Mouse (Mus musculus): ENCODE data around the gene Dhrs13. TPM values are rescaled to one million over a fixed set of nuclear protein-coding genes. Genes with fewer than 3 reads are reported as not detected.

Gene Dhrs13
- polyA plus RNA-seq, 1 experiment: 7.1 TPM

DNA sequence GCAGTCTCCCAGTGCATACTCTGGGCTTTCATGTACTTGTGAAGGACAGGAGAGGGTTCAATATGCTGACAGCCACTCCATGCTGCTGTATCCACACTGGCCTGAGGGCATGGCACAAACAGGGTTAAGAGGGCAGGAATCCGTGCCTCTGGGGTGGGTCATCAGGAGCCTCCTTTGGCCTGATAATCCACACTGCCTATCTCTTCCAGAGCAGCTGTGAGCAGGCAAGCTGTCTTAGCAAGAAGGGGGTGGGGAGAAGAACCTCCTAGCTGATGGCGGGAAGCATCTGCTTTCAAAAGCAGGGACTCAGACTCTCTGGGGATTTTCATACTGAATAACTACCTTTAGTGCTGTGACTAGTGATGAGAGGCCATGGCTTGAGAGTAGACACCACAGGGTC is 33.8 kb downstream of the Dhrs13 start:
- H3K27ac ChIP-seq (ENCODE audit: insufficient read depth, low read length): no peak overlapping the region
- TF ChIP-seq POLR2A (IDR thresholded peaks at IDR 0.05; ENCODE audit: extremely low read depth, insufficient read depth, low read length) (no peak), CTCF (IDR thresholded peaks at IDR 0.05; ENCODE audit: extremely low read depth, insufficient read depth, low read length) (no peak)
- no peaks in the 10 kb centered on the region for H3K4me1 ChIP-seq (ENCODE audit: control insufficient read depth, insufficient read depth, low read length)
- H3K4me3 ChIP-seq (ENCODE audit: insufficient read depth, low read length): no peak overlapping the region

- TF ChIP-seq POLR2A (IDR thresholded peaks at IDR 0.05; ENCODE audit: extremely low read depth, insufficient read depth, low read length) (no peak), CTCF (IDR thresholded peaks at IDR 0.05; ENCODE audit: extremely low read depth, insufficient read depth, low read length) (no peak)
- no peaks in the 10 kb centered on the region for H3K4me1 ChIP-seq (ENCODE audit: control insufficient read depth, insufficient read depth, low read length)
- no peak overlapping the region for H3K27ac ChIP-seq (ENCODE audit: insufficient read depth, low read length)
- no peak overlapping the region for H3K4me3 ChIP-seq (ENCODE audit: insufficient read depth, low read length)
Observed at GRCm38 (mm10) chr11:78066641-78067040, 34.6 kb downstream of the Dhrs13 start.

GRCm38 (mm10) chr11:78067566-78067965 is 35.5 kb downstream of the Dhrs13 start:
- TF ChIP-seq POLR2A (IDR thresholded peaks at IDR 0.05; ENCODE audit: extremely low read depth, insufficient read depth, low read length): no peak
- Histone ChIP-seq H3K4me3 (ENCODE audit: insufficient read depth, low read length) (no peak overlapping the region), H3K27ac (ENCODE audit: insufficient read depth, low read length) (no peak overlapping the region), H3K4me1 (ENCODE audit: control insufficient read depth, insufficient read depth, low read length) (no peaks in the 10 kb centered on the region)

GRCm38 (mm10) chr11:78069130-78069529 is 37.0 kb downstream of the Dhrs13 start:
- no peak overlapping the region for H3K4me3 ChIP-seq (ENCODE audit: insufficient read depth, low read length)
- TF ChIP-seq CTCF (IDR thresholded peaks at IDR 0.05; ENCODE audit: extremely low read depth, insufficient read depth, low read length): no peak
- TF ChIP-seq POLR2A (IDR thresholded peaks at IDR 0.05; ENCODE audit: extremely low read depth, insufficient read depth, low read length): no peak
- no peak overlapping the region for H3K27ac ChIP-seq (ENCODE audit: insufficient read depth, low read length)
- no peaks in the 10 kb centered on the region for H3K4me1 ChIP-seq (ENCODE audit: control insufficient read depth, insufficient read depth, low read length)

DNA sequence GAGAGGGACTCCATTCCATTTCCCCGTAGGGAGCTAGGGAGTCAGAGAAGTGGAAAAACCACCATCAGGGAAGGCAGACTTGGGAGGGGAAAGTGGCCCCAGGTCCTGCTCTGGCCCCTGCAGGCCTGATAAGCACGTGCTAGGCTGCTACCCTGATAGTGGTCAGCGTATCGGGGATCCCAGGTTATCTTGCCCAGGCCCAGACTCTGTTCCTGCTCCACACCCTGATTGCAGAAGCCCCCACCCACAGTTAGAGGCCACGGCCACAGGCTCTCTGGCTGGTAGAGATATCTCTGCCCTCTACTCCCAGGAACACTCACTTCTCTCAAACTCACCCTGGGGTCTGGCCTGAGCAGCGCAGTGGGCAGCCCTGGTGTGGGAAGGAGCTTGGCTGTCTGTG is 37.6 kb downstream of the Dhrs13 start:
- no peak for TF ChIP-seq CTCF (IDR thresholded peaks at IDR 0.05; ENCODE audit: extremely low read depth, insufficient read depth, low read length)
- TF ChIP-seq POLR2A (IDR thresholded peaks at IDR 0.05; ENCODE audit: extremely low read depth, insufficient read depth, low read length): no peak
- H3K4me1 ChIP-seq (ENCODE audit: control insufficient read depth, insufficient read depth, low read length): no peaks in the 10 kb centered on the region
- no peak overlapping the region for H3K27ac ChIP-seq (ENCODE audit: insufficient read depth, low read length)
- H3K4me3 ChIP-seq (ENCODE audit: insufficient read depth, low read length): no peak overlapping the region

DNA sequence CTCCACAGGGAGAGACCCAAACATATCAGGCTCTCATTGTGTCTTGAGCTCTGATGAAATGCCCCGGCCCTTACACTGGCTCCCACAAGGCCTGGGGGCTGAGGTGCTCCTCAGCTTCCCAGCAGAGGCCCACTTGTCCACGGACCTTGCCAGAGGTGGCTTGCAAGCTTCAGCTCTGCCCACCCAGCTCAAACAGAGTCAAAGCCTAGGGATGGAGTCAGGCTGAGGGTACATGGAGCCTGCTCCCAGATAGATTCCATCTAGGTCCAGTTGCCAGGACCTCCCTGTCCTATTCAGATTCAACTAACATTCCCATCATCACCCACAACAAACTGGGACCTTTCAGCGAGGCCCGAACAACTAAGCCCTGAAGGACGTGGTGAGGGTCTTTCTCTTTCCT is 39.9 kb downstream of the Dhrs13 start:
- Histone ChIP-seq H3K4me1 (ENCODE audit: control insufficient read depth, insufficient read depth, low read length) (no peaks in the 10 kb centered on the region), H3K4me3 (ENCODE audit: insufficient read depth, low read length) (no peak overlapping the region), H3K27ac (ENCODE audit: insufficient read depth, low read length) (no peak overlapping the region)
- TF ChIP-seq CTCF (IDR thresholded peaks at IDR 0.05; ENCODE audit: extremely low read depth, insufficient read depth, low read length) (no peak), POLR2A (IDR thresholded peaks at IDR 0.05; ENCODE audit: extremely low read depth, insufficient read depth, low read length) (no peak)

GRCm38 (mm10) chr11:78072425-78073130 is 40.5 kb downstream of the Dhrs13 start:
- no peak overlapping the region for H3K4me3 ChIP-seq (ENCODE audit: insufficient read depth, low read length)
- H3K27ac ChIP-seq (ENCODE audit: insufficient read depth, low read length): no peak overlapping the region
- TF ChIP-seq CTCF (IDR thresholded peaks at IDR 0.05; ENCODE audit: extremely low read depth, insufficient read depth, low read length): no peak
- no peak for TF ChIP-seq POLR2A (IDR thresholded peaks at IDR 0.05; ENCODE audit: extremely low read depth, insufficient read depth, low read length)
- no peaks in the 10 kb centered on the region for H3K4me1 ChIP-seq (ENCODE audit: control insufficient read depth, insufficient read depth, low read length)

GRCm38 (mm10) chr11:78073577-78074276 is 41.6 kb downstream of the Dhrs13 start:
- Histone ChIP-seq H3K4me1 (ENCODE audit: control insufficient read depth, insufficient read depth, low read length) (no peaks in the 10 kb centered on the region), H3K27ac (ENCODE audit: insufficient read depth, low read length) (no peak overlapping the region), H3K4me3 (ENCODE audit: insufficient read depth, low read length) (no peak overlapping the region)
- TF ChIP-seq CTCF (IDR thresholded peaks at IDR 0.05; ENCODE audit: extremely low read depth, insufficient read depth, low read length): no peak
- TF ChIP-seq POLR2A (IDR thresholded peaks at IDR 0.05; ENCODE audit: extremely low read depth, insufficient read depth, low read length): no peak

DNA sequence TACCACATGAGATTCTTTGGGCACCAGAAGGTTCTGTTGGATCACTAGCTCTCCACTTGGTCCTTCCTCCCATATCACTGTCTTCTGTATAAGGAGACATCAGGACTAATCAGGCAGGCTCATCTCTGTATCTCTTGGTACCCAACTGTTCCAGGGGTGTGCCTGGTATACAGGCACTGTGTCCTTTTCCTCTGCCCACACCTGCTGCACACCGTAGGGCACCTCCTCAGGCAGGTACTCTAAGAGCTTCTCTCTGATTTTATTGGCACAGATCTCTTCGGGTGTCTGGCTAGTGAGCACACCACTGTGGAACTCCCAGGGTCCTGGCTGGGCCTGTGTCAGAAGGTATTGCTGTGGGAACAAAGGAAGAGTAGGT is 42.2 kb downstream of the Dhrs13 start:
- H3K4me1 ChIP-seq (ENCODE audit: control insufficient read depth, insufficient read depth, low read length): no peaks in the 10 kb centered on the region

GRCm38 (mm10) chr11:78074666-78075065 is 42.6 kb downstream of the Dhrs13 start:
- TF ChIP-seq POLR2A (IDR thresholded peaks at IDR 0.05; ENCODE audit: extremely low read depth, insufficient read depth, low read length) (no peak), CTCF (IDR thresholded peaks at IDR 0.05; ENCODE audit: extremely low read depth, insufficient read depth, low read length) (no peak)
- Histone ChIP-seq H3K4me1 (ENCODE audit: control insufficient read depth, insufficient read depth, low read length) (no peaks in the 10 kb centered on the region), H3K4me3 (ENCODE audit: insufficient read depth, low read length) (no peak overlapping the region), H3K27ac (ENCODE audit: insufficient read depth, low read length) (no peak overlapping the region)

More for the DNA sequence above, 42.2 kb downstream of the Dhrs13 start:
- Histone ChIP-seq H3K4me3 (ENCODE audit: insufficient read depth, low read length) (no peak overlapping the region), H3K27ac (ENCODE audit: insufficient read depth, low read length) (no peak overlapping the region)
- TF ChIP-seq CTCF (IDR thresholded peaks at IDR 0.05; ENCODE audit: extremely low read depth, insufficient read depth, low read length) (no peak), POLR2A (IDR thresholded peaks at IDR 0.05; ENCODE audit: extremely low read depth, insufficient read depth, low read length) (no peak)
